Mouse (Mus musculus) heart, embryonic 13.5 days (tissue): Measurements from ENCODE around the gene Rnaseh2b. TPM values are rescaled to one million over a fixed set of nuclear protein-coding genes. Genes with fewer than 3 reads are reported as not detected.

Experiments
- ATAC-seq: fragments of 200-750 bp; cut with Nextera tagmentation; 2 replicates; pipeline ENCODE4 v1.8.0; 2017; ENCODE audit warnings: moderate TSS enrichment; ENCODE audit not compliant: insufficient number of reproducible peaks, low FRiP score, low TSS enrichment; ENCODE audit errors: extremely low read depth
- H3K27ac ChIP-seq: fragments of 300-500 bp; sonication (generic); replicated peaks from 2 replicates; pipeline ENCODE4 v1.5.1; 2015; ENCODE audit warnings: moderate library complexity, mild to moderate bottlenecking, inconsistent platforms
- H3K27me3 ChIP-seq: fragments of 300-500 bp; sonication (generic); replicated peaks from 2 replicates; pipeline ENCODE4 v1.6.1; 2015; ENCODE audit warnings: mild to moderate bottlenecking, inconsistent platforms
- H3K36me3 ChIP-seq: fragments of 300-500 bp; sonication (generic); 2 replicates; pipeline ENCODE4 v1.6.1; 2015; ENCODE audit warnings: mild to moderate bottlenecking, inconsistent platforms
- H3K4me1 ChIP-seq: fragments of 300-500 bp; sonication (generic); 2 replicates; pipeline ENCODE4 v1.6.1; 2015; ENCODE audit warnings: inconsistent platforms
- H3K4me2 ChIP-seq: fragments of 300-500 bp; sonication (generic); 2 replicates; pipeline ENCODE4 v1.6.1; 2015; ENCODE audit warnings: inconsistent platforms, mild to moderate bottlenecking, moderate library complexity
- H3K4me3 ChIP-seq: fragments of 300-500 bp; sonication (generic); 2 replicates; pipeline ENCODE4 v1.5.1; 2015; ENCODE audit warnings: moderate library complexity, mild to moderate bottlenecking, inconsistent platforms
- H3K9ac ChIP-seq: fragments of 300-500 bp; sonication (generic); 2 replicates; pipeline ENCODE4 v1.6.1; 2015; ENCODE audit warnings: inconsistent platforms, mild to moderate bottlenecking, moderate library complexity
- H3K9me3 ChIP-seq: fragments of 300-500 bp; sonication (generic); 2 replicates; pipeline ENCODE4 v1.6.1; 2016; ENCODE audit warnings: inconsistent platforms
- WGBS: fragments of 180-500 bp; shearing (Covaris S2); methylation state at CpG from one replicate; pipeline ENCODE4 v1.1.7; 2015; ENCODE audit warnings: mixed read lengths; 5-methylcytosine and 5-hydroxymethylcytosine counted together
- polyA plus RNA-seq: library from polyadenylated mRNA; unstranded; fragments of >200 nt; fragmentation: Nextera tagmentation; extraction: Ambion mirVana; gene quantifications from 2 replicates; pipeline ENCODE4 v1.2.1, GENCODE M21; 2015

The Rnaseh2b gene
- polyA plus RNA-seq, 1 experiment from 2014 or later: 53.4 TPM

DNA sequence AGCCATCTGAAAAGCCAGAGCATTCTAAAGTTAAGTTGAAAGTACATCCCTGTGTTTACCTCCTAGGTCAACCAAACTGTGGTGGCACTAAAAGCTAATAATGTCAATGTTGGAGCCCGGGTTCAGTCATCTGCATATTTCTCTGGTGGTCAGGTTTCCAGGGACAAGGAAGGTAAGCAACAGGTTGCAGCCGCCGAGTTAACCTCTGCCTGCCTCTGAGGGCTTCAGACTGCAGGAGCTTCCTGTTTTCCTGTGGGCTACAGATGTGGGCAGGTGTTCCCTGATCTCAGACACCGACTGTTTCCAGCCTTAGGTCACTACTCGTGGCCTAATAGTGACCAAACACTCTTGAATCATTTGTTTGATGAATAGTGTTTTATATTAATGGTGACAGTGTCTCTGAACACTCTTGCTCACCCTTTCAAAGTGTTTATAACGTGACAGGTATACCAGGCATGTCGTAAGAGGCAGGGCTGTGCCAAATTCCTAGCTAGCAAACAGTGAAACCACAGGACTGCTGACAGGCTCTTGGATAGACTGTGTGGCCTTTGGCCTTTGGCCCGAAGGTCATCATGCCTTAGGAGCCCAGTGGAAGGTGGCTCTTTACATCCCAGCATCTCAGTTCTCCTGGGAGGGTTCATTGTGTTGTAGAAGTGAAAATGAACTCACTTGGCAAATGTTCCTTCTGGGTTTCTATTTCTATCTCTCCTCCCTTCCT, 69.0 kb downstream of the Rnaseh2b start:
- H3K4me1 ChIP-seq: no peaks in the 10 kb centered on the region
- H3K4me2 ChIP-seq: no peak overlapping the region
- no peak for ATAC-seq
- no peak overlapping the region for H3K4me3 ChIP-seq
- H3K27me3 ChIP-seq: no peaks in the 10 kb centered on the region
- peaks cover 65% of the 10 kb centered on the region for H3K36me3 ChIP-seq
- 73% methylated on average over 8 of the region's 8 CpGs for WGBS
- no peaks in the 10 kb centered on the region for H3K9me3 ChIP-seq
- H3K9ac ChIP-seq: no peak overlapping the region
- no peak overlapping the region for H3K27ac ChIP-seq

DNA sequence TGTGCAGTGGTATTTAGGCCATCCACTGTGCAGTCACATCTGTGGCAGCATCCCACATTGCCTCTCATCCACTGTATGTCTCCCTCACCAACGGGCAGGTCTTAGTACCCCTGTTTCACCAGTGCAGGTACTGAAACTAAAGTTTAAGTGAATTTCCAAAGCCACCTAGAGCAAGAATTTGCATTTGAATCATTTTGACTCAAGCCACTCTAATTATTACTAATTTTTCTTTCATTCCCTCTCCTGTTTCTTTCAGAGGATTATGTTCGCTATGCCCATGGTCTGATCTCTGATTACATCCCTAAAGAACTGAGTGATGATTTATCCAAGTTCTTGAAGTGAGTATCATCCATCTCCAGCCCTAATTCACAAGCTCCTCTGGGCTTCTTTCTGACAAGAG, 71.4 kb downstream of the Rnaseh2b start:
- Histone ChIP-seq H3K4me2 (no peak overlapping the region), H3K9ac (no peak overlapping the region), H3K9me3 (no peaks in the 10 kb centered on the region), H3K4me3 (no peak overlapping the region), H3K4me1 (no peaks in the 10 kb centered on the region), H3K27me3 (no peaks in the 10 kb centered on the region), H3K27ac (no peak overlapping the region), H3K36me3 (peaks cover 81% of the 10 kb centered on the region)
- WGBS: 88% methylated on average over 2 of the region's 2 CpGs
- ATAC-seq: no peak

DNA sequence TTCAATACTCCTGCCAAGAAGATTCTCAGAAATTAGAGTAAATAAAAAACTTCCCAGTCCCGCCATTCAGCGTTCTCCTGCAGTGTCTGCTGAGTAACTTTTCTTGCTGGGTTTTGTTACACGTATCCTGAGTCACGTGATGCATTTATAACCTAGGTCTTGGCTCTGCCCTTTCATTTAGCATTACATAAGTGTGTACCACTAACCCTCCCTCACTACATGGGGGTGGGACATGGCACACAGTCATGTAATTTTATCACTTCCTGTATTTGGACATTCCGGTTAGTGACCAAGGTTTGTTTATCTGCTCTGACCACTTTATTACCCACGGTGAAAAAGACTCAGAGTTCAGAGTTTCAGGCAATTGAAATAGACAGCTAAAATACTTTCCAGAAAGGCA, 78.4 kb downstream of the Rnaseh2b start:
- no peak overlapping the region for H3K4me3 ChIP-seq
- 0 out of 2 replicates have a peak overlapping the region, but pooled peaks have one; percentile 8 for H3K27ac ChIP-seq
- H3K9me3 ChIP-seq: no peaks in the 10 kb centered on the region
- H3K4me2 ChIP-seq: no peak overlapping the region
- peaks cover 55% of the 10 kb centered on the region for H3K36me3 ChIP-seq
- WGBS: 63% methylated on average over 6 of the region's 6 CpGs
- peaks cover 48% of the 10 kb centered on the region for H3K4me1 ChIP-seq
- no peak overlapping the region for H3K9ac ChIP-seq
- H3K27me3 ChIP-seq: no peaks in the 10 kb centered on the region
- no peak for ATAC-seq

DNA sequence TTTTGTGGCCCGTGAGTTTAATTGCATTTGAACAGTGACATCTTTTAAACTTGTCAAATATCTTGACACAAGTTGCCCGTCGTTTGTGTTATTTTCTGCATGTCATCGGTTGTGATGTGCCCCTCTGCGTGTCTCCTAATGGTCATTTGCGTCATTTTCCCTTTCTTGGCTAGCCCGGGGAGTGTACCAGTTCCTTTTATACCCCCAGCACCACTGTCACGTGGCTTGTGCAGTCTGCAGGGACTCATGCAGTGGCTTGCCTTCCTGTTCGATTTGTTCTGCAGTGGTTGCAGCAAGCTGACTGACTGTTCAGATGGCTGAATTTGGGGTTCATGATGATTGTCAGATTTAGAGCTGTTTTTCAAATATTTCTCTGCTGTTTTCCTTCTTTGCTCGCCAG, 81.6 kb downstream of the Rnaseh2b start:
- peak overlapping the region; percentile 50 for H3K4me2 ChIP-seq
- no peak for ATAC-seq
- H3K9me3 ChIP-seq: no peaks in the 10 kb centered on the region
- no peak overlapping the region for H3K4me3 ChIP-seq
- peaks cover 63% of the 10 kb centered on the region for H3K4me1 ChIP-seq
- peak overlapping the region; percentile 87 for H3K27ac ChIP-seq
- no peaks in the 10 kb centered on the region for H3K27me3 ChIP-seq
- peaks cover 43% of the 10 kb centered on the region for H3K36me3 ChIP-seq
- WGBS: 44% methylated on average over 10 of the region's 10 CpGs
- peak overlapping the region; percentile 38; the same call in 1 of the 2 replicates for H3K9ac ChIP-seq

DNA sequence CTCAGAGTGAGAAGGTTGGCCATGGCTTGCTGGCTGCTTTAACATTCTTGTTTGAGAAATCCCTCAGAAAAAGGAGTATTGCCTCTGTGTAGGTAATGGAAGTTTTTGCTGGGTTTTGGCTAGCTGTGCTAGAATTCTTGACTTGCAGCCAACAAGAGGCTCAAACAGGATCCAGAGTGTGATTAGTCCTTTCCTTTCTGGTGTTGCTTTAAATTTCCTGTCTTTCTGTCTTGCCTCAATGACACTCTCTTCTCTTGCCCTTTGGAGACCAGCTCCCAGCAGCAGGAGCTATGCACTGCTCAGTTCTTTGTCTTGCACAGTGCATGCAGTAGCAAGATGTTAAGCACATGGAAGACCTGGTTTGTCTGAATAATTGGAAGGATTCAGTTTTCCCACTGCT, 83.3 kb downstream of the Rnaseh2b start:
- H3K4me1 ChIP-seq: peaks cover 52% of the 10 kb centered on the region
- no peak overlapping the region for H3K4me3 ChIP-seq
- peaks cover 33% of the 10 kb centered on the region for H3K36me3 ChIP-seq
- H3K27me3 ChIP-seq: no peaks in the 10 kb centered on the region
- peak; percentile 68 for ATAC-seq
- no peak overlapping the region for H3K4me2 ChIP-seq
- no peaks in the 10 kb centered on the region for H3K9me3 ChIP-seq
- peak overlapping the region; percentile 87 for H3K27ac ChIP-seq
- 0 out of 2 replicates have a peak overlapping the region, but pooled peaks have one; percentile 19 for H3K9ac ChIP-seq

DNA sequence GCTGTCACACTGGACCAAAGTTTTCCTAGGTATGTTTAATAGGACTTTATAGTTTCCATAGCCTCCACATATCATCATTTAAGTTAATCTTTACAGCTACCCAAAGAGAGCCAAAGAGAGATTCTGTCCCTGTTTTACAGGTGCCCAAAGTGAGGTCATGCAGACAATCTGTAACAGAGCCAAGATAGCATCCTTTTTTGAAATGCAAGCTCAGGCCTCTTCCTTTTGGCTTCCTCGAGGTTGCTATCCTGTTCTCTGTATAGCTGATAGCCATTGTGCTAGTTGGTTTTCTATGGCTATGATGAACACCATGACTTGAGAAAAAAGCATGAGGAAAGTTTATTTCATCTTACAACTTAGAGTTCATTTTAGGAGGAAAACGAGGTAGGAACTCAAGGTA, 83.7 kb downstream of the Rnaseh2b start:
- no peak for ATAC-seq
- Histone ChIP-seq H3K4me3 (no peak overlapping the region), H3K4me2 (no peak overlapping the region), H3K27ac (peak overlapping the region; percentile 87), H3K9ac (0 out of 2 replicates have a peak overlapping the region, but pooled peaks have one; percentile 19), H3K27me3 (no peaks in the 10 kb centered on the region), H3K4me1 (peaks cover 51% of the 10 kb centered on the region), H3K9me3 (no peaks in the 10 kb centered on the region), H3K36me3 (peaks cover 30% of the 10 kb centered on the region)
- 56% methylated on average over 2 of the region's 2 CpGs for WGBS

DNA sequence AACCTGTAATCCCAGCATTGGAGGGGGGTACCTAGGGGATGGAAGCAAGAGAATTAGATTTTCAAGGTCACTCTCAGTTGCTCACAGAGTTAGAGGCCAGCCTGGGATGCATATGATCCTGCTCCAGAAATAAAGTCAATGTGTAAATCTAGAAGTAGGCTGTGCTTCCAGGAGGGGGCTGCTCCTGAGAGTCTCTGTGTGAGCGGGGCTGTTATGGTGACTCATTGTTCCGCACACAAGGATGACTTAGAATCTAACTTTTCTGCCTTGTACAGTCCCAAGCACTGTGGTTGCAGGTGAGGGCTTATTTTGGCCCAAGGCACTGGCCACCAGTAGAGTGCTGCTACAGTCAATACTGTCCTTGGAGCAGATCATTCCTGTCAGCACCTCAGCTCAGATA, 87.0 kb downstream of the Rnaseh2b start:
- no peak overlapping the region for H3K4me2 ChIP-seq
- no peak overlapping the region for H3K4me3 ChIP-seq
- no peaks in the 10 kb centered on the region for H3K9me3 ChIP-seq
- no peak overlapping the region for H3K9ac ChIP-seq
- peaks cover 33% of the 10 kb centered on the region for H3K4me1 ChIP-seq
- 89% methylated on average over 2 of the region's 2 CpGs for WGBS
- no peaks in the 10 kb centered on the region for H3K27me3 ChIP-seq
- no peak for ATAC-seq
- H3K36me3 ChIP-seq: peaks cover 26% of the 10 kb centered on the region
- H3K27ac ChIP-seq: no peak overlapping the region

DNA sequence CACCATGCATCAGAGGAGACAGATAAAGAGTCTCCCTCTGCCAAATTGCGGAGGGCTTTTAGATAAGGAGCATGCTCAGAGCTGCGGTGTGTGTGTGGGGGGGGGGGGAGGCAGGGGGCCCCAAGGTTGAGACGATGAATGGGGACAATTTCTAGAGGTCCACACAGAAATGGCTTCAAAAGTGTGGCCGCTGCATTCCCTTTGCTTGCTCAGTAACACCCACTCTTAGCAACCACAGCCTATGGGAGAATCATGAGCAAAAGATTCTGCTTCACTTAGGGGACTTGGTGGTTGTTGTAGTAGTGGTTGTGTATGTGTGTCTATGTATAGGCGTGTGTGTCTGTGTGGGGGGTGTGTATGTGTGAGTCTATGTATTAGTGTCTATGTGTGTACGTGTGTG, 88.2 kb downstream of the Rnaseh2b start:
- no peak overlapping the region for H3K27ac ChIP-seq
- no peaks in the 10 kb centered on the region for H3K27me3 ChIP-seq
- H3K36me3 ChIP-seq: peaks cover 26% of the 10 kb centered on the region
- no peak overlapping the region for H3K4me3 ChIP-seq
- WGBS: 57% methylated on average over 6 of the region's 6 CpGs
- no peak overlapping the region for H3K9ac ChIP-seq
- no peak for ATAC-seq
- H3K9me3 ChIP-seq: no peaks in the 10 kb centered on the region
- H3K4me1 ChIP-seq: peaks cover 20% of the 10 kb centered on the region
- no peak overlapping the region for H3K4me2 ChIP-seq

DNA sequence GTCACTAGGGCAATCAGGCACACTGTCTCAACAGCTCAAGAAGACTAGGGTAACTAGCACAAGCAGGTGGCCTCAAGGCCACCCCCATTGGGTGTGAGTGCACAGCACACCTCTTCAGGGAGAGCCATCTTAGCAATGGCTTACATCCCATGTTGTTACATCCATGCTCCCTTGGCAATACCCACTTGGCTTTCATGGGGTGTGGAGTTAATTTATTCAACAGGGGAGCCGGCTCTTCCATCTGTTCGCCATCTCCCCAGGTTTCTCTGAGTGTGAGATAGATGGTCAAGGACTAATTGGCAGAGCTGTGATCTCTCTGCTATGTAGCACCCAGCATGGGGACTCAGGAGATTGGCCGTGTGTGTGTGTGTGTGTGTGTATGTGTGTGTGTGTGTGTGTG, 90.7 kb downstream of the Rnaseh2b start:
- WGBS: 77% methylated on average over 3 of the region's 3 CpGs
- Histone ChIP-seq H3K4me1 (peaks cover 4% of the 10 kb centered on the region; the same call in 1 of the 2 replicates), H3K27ac (no peak overlapping the region), H3K9ac (no peak overlapping the region), H3K36me3 (peaks cover 17% of the 10 kb centered on the region), H3K4me2 (no peak overlapping the region), H3K4me3 (no peak overlapping the region), H3K27me3 (no peaks in the 10 kb centered on the region), H3K9me3 (no peaks in the 10 kb centered on the region)
- ATAC-seq: no peak

DNA sequence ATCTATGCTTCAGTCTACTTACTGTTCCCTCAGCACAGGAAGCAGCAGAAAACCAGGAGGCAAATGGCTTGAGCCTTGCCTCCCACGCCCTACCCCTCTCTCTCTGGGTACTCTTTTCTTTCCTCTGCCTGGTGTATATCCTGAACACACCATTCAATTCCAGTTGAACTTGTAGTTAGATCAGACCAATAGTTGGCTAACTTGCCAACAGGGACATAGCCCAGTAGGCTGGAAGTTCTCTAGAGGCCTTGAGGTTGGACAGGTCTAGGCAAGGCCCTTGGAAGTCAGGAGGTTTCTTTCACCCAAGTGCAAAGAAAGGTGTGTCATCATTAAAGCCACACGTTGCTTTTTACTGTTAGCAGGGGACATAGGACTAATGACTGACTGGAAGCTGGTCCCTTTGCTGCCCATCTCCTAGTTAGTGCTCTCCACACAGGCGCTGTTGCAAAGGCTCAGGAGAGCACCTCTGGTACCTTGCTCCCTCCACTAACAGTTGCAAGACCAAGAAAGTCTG, 91.5 kb downstream of the Rnaseh2b start:
- Histone ChIP-seq H3K27ac (no peak overlapping the region), H3K27me3 (no peaks in the 10 kb centered on the region), H3K36me3 (peaks cover 11% of the 10 kb centered on the region; the same call in 1 of the 2 replicates), H3K9me3 (no peaks in the 10 kb centered on the region), H3K9ac (no peak overlapping the region), H3K4me3 (no peak overlapping the region), H3K4me2 (no peak overlapping the region), H3K4me1 (0 out of 2 replicates have a peak, but pooled peaks cover 3% of the 10 kb centered on the region)
- ATAC-seq: no peak
- 87% methylated on average over 3 of the region's 3 CpGs for WGBS

DNA sequence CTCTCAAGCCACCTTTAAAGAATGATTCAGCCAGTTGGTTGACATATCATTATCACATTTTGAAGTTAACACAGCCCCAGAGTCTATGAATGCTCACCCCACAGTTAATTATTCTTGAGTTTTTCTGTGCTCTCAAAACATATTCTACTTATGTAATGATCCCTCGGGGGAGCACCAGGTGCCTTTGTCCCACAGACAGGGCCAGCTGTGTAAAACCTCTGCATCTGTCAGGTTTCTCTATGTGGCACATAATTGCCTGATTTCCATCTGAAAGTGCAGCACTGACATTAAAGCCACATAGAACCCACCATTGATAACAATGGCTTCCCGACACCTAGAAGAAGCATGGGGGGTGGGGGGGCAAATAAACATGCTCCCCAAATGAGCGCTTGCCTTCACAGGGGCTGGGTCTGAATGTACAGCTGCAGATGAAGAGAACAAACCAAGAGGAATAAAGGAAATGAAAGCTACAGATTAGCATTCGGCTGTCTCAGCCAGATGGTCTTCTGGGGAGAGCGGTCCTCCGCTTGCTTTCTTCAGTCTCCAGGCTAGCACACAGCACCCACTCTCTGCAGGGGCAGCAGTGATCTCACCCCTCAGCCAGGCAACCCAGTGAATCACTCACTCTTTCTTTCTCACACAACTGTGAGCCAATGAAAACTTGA, 96.8 kb downstream of the Rnaseh2b start:
- Histone ChIP-seq H3K4me2 (peak overlapping the region; percentile 10; the same call in 1 of the 2 replicates), H3K4me1 (peaks cover 15% of the 10 kb centered on the region), H3K36me3 (no peaks in the 10 kb centered on the region), H3K27me3 (no peaks in the 10 kb centered on the region), H3K4me3 (no peak overlapping the region), H3K27ac (peak overlapping the region; percentile 61), H3K9ac (no peak overlapping the region), H3K9me3 (no peaks in the 10 kb centered on the region)
- 63% methylated on average over 6 of the region's 6 CpGs for WGBS
- no peak for ATAC-seq
